Mouse (Mus musculus) ovary, postnatal 14 days (tissue): ENCODE results near the gene Nav2.
A peak's percentile ranks its signal among the peaks of the same experiment; 100 is the strongest.

Experiments
- DNase-seq: peaks from one replicate; pipeline ENCODE4 v3.0.0; 2022; ENCODE audit warnings: low spot score

Gene Nav2

DNA sequence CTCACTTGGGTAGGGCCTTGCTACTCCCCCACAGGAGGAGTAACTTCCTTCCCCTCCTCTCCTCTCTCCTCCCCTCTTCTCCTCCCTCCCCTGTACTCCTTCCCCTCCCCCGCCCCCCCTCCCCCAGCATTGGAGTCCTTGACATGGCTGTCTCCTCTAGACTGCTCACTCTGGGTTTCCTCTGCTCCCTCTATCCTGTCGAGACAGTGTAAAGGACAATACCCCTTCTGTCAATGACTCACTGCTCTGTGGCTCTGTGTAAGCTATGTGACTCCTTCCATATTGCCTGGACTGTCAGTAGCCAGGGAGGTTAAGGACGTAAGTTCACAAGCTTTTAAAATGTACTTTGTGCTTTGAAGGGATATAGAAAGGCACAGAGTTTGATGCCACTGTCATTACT is 460.5 kb downstream of the Nav2 start:
- no peak for DNase-seq

DNA sequence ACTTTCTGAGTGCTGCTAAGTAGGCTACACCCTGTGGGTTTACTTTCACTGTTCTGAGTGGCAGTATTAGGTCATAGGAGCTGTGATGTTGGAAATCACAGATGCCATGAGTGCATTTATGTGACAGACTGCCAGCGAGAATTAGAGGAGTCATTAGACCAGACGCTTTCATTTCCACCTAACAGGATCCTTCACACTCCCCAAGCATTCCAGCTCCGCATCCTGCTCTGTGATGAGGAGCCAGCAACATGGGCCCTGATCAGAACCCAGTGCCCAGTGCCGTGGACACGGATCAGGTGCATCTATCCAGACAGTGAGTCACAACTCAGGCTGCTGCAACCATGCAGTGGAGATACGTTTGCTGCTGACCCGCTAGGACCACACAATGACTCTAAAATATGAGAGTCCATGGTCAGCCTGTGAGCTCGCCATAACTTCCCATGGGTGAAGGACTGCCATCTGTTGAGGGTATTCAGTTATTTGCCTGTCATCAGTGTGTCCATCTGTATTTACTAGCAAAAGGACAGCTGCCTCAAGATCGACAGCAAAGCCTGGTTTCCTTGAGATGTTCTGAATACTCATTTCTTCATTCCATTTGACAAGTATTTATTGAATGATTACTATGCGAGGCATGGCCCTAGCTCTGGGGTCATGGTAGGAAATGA is 461.4 kb downstream of the Nav2 start:
- DNase-seq, result no peak

DNA sequence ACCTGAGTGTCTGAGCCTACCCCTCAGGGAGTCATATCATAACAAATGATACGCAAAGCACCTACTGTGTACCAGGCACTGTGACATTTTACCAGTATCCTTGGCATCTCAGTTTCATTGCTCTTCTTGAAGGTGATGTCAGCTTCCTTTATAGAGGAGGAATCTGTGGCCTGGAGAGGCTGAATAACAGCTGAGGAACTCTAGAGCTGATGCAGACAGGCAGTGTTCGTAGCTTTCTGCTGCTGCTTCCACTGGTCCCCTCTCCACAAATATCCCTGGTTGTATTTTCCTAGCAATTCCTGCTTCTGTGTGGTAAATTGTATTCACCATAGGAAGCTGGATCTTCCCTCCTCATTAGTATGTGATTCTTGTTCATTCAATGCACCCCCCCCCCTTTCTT is 462.8 kb downstream of the Nav2 start:
- DNase-seq, result no peak

DNA sequence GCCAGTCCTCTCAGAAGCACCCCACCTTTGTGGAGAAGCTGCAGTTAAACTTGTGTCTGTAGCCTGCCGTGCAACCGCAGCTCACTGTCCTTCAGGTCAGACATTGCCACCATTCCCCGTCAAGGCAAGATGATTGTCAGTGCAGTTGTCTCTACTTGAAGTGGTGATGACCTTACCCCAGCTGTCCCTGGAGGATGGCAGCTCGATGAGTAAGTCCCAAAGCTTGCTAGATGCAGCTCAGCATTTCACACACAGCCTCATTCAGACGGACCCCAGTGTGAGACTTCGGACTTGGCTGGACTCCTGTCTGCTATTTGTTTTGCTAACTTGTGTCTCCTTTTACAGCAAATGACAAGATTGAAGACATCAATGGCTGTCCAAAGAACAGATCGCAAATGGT is 463.5 kb downstream of the Nav2 start:
- DNase-seq, result no peak

DNA sequence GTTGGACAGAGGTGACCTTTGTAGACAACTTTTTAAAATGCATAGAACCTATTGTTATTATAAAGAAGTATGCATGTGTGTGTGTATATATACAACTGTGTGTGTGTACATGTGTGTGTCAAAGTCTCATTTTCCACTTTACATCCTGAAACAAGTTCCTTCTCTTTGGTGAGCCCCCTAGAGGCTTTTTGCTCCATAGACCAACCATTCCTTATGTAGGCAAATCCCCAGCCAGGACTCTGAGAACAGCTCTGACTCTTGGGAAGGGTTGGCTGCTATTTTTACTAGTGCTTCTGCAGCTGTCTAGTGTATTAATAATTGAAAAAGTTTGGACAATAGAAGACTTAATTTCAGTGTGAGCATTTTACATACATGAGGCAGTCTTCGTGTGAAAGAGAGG is 464.7 kb downstream of the Nav2 start:
- DNase-seq, result no peak

DNA sequence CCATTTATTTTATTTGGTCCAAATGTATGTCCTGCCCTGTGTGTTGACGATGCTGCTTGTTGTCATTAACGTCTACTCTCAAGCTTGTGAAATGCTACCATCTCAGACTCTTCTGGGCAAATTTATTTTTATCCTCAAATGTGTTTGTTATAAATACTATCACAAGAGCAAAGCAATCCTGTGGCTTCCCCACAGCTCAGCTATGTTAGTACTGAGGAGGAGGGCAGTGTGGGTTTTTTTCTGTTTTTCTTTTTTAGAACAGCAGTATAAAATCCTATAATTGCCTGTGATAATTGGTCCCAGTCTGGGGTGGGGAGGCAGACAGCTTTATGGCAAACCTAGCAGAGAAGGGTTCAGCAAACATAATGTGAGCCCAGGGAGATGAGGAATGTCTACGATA is 465.1 kb downstream of the Nav2 start:
- no peak for DNase-seq

DNA sequence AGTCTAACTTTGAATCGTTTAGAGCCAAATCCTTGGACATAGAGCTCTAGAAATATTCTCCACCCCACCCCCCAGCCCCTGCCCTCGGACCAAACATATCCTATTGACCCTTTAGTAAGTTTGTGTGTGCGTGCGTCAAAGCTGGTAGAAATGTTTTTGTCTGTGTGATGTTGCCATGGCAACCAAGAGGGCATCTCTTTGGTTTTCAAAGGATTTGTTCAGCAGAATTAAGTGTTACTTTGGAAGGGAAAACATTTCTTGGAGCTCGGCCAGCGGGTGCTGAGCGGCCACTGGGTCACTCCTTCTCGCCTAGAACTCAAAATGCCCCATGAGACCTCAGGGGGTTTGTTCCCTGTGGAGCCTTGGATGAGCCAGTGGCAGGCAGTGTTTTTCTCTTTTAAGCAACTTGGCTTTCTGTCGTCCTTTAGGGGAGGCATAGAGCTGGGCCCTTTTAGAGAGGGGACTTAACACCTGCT is 467.0 kb downstream of the Nav2 start:
- no peak for DNase-seq

DNA sequence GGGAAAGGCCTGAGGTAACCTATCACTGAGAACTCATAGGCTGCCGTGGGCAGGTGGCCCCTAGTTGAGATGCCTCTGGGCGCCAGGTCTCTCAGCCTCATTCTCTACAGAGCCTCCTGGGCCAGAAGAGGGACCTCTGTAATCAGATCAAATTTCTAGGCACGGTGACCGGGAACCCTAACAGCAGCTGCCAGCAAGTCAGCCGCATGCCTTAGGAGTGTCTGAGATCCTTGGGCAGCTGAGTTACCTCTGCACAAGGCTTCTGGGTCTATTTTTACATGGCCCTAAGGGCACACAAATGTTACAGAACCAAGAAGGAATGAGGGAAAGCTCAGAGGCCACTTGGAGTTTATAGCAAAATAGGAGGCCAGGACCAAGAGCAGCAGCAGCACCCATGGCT is 470.1 kb downstream of the Nav2 start:
- DNase-seq, result no peak

DNA sequence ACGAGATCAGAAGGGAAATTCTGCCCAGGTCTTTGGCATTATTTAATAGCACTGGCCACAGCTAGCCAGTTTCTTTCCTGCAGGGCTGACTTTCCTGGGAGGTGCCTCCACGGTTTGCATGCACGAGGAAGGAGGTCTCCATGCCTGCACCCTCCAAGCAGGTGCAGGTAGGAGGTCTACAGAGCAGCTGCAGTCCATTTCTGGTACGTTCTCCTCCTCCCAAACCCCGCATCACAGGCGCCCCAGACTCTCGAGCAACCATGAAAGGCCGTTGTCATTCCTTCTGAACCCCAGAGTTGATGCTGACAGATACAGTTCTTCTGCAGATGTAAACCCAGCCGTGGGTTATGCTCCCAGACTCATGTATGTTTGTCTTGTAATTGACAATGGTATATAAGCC is 472.4 kb downstream of the Nav2 start:
- DNase-seq, result no peak

DNA sequence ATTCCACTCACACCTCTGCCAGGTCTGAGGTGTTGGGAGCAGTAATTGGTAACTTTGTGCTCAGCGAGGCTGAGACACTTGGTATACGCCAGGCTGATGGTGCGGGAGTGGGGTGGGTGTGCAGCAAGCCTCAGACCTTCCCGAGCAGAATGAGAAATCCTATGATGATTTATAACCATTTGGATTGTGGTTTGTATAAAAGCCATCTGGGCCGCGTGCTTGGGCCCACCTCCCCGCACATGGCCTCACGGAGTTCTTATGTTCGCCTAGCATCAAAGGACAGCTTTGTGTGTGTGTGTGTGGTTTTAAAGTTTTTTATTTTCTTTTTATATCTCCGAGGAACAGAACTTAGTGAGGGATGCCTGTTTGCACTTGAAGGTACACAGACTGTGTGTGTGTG is 474.4 kb downstream of the Nav2 start:
- DNase-seq, result no peak

DNA sequence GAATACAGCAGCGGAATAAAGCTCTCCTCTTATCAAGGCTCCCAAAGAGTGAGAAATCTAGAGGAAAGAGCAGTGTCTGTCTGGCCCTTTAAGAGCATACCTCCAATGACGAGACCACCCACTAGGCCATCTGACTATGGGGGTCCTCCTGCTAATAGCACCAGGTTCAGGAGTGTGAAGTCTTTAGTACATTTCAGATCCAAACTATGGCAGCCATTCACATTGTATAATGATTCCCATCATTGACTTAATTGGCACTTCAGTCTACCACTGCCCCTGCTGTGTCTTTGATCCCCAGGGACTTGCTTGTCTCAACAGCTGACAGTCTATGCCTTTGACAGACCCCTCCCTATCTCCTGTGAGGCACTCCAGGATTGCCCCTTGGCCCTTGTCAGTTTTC is 479.6 kb downstream of the Nav2 start:
- DNase-seq, result no peak

DNA sequence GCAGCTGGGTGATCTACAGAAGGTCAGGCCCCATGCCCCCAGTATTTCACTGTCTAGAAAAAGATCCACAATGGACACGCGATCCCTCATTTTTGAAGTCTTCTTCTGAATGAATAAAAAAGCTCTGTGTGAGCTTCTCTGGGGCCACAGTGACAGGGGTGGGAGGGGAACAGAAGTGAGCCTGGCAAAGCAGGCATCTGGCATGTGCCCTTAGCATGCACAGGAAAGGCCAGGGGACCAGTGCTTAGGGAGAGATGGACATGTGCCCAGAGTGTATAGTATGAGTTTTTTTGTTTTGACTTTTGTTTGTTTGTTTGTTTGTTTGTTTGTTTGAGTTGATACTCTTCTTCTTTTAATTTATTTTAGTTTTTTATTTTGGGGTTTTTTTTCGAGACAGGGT is 481.8 kb downstream of the Nav2 start:
- no peak for DNase-seq

DNA sequence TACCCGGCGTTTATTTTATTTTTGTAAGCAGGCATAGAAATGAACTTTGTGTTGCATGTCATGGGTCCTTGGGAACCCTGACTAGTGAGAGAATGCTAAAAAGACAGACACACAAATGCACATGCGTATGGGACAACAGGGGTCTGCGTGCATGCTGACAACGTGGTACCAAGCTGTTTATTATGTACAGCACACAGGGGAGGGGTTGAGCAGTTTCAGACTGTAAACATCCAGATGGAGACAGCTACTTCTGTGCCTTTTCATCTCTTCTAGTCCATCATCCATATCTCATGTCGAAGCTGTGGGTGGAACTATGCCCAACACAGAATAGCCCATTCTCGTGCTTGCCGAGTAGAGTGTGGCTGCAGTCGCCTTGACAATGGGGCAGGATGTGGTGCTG is 482.3 kb downstream of the Nav2 start:
- no peak for DNase-seq

DNA sequence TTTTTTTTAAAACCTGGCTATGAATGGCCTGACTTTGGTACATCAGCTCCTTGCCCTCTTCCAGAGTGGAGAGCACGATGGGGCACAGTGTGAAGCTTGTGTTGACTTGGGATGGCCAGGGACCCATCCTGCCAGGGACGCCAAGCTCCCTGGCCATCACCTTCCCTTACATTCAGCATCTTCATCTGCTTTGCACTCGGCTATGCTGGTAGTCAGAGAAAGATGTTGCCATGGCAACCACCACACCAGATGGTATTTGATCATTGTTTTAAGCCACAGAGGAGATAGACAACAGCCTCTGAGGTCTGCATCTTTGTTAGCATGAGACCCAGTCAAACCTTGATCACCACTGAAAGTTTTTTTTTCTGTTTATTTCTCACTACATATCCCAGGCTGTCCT is 483.7 kb downstream of the Nav2 start:
- no peak for DNase-seq

DNA sequence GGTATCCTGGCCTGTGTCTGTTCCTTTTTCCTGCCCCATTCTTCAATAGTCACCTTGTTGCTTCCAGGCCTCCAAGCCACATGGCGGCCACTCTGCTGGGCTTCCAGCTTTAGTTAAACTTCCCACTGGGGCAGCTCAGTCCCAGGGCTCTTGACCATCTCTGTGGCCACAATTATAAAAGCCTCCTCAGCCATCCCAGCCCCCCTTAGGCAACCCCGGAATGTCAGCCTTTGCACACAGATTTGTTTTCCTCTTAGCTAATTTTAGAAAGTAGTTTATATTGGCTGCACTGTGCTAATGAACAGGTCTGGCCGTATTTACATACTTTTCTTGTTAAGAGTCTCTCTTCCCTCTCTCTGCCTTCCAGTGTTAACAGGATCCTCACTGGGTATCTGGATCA is 484.3 kb downstream of the Nav2 start:
- no peak for DNase-seq

DNA sequence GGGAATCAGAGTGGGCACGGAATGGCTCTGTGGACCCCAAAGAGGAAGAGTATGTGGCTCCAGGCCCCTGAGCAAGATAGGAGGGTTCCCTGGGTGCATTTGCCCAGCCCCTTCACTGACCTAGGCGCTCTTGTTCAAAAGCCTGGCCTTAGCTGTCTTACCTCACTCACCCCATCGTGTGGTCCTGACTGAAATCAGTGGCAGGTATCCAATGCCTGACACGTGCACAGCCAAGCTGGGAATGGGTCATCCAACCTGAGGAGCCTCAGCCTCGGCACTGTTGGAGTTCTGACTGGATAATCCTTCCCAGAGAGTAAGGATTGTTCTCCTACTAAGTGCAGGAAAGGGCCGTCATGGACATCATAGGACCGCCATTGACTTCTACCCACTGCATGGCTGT is 485.3 kb downstream of the Nav2 start:
- DNase-seq, result no peak

DNA sequence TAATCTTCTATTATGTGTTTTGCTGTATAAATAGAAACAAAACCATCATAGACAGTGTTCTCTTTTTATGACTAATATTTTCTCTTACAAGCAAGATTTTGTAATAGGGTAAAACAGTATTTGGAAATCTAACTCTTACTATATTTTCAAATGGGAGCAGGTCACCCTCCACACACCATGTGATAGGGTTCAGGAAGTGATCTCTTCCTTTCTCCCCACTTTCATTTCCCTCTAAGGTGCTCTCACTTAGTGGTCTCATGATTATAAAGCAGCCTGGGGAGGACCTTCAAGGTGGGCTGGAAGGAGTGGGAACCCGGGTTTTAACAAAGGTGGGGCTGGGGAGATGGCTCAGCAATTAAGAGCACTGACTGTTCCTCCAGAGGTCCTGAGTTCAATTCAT is 487.7 kb downstream of the Nav2 start:
- no peak for DNase-seq

DNA sequence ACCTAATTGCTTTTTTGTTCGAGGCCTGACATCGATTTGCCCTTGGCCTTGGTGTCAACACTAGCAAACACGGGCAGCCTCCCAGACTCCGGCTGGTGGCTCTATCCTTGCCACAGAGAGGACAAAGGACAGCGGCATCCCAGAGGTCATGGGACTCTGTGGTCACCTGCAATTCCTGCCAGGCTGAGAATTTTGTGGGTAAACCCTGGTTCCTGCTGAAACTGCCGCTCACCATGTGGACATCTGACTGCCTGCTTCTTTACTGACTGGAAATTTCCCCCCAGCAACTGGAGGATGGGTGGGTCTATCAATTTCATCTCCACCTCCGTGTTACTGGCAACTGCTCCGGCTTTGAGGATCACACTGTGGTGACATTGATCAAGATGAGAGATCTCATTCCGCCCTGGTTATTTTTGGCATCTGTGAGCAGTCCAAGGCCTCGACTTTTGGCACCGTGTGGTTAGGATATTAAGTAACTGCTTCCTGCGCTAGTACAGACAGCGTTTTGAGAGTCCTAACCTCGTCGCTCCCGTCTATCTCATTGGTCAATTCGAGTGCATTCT is 489.0 kb downstream of the Nav2 start:
- DNase-seq, result no peak

DNA sequence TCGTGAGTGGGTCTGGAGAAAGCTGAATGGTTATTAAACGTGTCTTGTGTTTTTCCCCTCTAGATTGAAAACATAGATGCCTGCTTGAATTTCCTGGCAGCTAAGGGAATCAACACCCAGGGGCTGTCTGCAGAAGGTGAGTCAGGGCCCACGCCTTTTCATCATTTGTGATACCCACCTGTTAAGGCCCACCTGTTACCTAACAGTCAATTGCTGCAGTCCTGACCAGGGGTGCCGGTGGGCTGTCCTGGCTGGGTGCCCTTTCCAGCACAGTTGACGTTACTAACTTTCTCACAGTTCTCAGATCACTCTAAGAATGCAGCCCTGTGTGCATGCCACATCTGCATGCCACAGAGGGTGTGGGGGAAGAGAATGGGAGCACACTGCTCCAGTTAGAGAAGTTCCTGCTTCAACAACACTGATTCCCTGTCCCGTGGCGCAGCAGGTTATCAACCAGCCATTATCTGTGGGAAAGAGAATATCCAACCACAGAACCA is 489.6 kb downstream of the Nav2 start:
- DNase-seq, result no peak

DNA sequence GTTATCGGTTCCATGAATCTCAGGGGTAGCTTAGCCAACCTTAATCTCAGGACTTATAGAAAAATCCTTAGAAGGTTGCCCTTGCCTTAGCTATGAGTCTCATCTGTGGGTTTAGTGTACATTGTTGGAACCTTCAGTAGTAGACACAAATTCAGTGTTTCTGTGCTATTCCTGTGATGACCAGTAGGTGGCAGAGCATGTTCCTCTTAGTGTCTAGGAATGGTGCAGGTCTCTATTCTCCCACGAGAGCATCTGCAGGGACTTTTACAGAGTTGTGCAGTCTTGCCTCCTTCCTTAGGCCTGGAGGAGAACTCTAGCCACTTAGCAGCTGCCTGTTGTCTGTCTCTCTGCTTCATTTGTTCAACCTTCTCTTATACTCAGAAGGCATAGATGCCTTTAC is 490.8 kb downstream of the Nav2 start:
- DNase-seq, result peak; percentile 62

DNA sequence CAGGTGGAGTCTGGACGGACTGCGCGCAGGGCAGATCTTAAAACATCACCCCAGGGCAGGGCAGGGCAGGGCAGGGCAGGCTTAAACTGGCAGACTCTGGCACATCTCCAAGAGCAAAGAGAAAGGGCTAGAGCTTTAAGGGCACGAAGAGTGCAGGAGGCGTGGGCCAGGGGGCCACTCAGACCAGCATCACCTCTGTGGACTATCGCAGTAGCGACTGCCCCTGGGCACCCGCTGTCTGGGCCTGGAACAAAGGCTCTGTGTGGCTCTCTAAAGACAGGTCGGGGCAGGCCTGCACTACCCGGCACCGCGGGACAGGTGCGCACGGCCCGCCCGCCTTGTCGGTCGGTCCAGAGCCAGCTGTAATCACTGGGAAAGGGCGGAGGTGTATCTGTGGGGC is 491.9 kb downstream of the Nav2 start:
- no peak for DNase-seq

DNA sequence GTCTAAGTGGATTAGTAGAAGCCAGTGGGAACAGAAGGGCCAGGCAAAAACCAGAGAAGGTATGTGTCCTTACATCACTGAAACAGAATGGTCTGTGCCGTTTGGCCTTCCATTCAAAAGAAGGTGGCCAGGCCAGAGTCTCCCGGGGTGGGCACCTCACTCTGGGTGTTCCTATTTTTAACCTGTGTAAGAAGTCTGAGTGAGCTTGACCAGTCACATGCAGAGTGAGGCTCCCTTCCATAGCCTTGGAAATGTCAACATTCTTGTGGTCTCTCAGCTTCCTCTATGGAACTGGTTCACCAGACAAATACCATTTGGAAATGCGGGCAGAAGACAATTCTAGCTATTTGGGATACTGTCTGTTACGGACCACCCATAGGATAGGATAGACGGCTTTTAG is 494.0 kb downstream of the Nav2 start:
- DNase-seq, result no peak

DNA sequence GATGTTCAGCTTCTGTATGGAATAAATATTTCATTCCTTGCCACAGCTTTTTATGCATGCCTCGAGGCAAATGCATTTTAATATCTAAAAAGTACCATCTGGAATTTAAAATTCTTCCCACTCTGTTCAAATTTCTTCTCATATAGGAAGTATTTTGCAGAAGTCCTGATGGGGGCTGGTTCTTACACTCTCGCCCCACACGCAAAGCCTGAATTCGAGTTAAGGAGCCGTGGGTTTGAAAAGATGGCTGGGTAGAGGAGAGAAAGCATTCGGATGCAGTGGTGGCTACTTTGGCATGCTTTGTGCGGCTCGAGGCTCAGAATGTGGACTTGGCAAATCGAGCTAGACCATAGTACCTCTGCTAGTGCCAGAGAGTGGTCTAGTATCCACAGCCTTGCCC is 499.2 kb downstream of the Nav2 start:
- no peak for DNase-seq

DNA sequence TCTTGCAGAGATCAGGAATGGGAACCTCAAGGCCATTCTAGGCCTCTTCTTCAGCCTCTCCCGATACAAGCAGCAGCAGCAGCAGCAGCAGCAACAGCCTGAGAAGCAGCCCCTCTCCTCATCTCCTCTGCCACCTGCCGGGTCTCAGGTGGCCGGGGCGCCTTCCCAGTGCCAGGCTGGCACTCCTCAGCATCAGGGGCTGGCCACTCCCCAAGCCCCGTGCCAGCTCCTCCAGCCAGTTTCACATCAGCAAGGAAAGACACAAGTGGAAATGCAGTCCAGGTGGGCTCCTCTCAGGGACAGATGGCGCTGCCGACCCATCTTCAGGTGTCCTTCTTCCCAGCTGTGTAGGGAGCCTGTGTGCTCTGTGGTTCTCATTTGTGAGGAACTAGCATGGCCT is 500.1 kb downstream of the Nav2 start:
- DNase-seq, result no peak
